14 mouse cellular contexts compared by ENCODE assay signal in the genomic region with DNA sequence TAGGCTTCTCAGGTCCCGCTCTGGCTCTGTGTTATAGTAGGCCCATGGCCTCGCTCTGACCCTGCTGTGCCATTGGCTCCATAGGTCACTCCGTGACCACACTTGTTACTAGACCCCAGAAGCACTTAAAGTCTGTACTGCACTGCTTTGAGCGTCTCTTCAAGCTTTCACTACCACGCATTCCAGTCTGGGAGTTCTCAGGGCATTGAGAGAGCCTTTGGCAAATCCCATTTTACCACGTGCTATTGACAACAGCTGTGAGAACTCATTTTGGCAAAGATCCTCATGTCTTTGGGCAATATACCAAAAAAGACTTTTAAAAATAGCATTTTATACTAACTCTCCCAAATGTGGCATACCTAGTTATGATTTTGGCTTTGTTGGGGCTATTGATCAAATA.
A peak's percentile ranks its signal among the peaks of the same experiment; 100 is the strongest.
DNase-seq lines count a peak whose midpoint lies in the region; ATAC-seq lines count a peak whose summit lies in the region.
"Had no signal": no experiment of that assay in that cellular context is flagged by ENCODE, and none has a peak within 500 bp of the region (broad histone marks: within the 10 kb centered on the region; RNA-seq: fewer than 3 reads in every experiment).

No protein-coding gene starts in this region.

- no peaks in the 10 kb centered on the region for H3K9me3 ChIP-seq in embryonic facial prominence, embryonic 14.5 days (ENCODE audit: control insufficient read depth, low read length)
- no peaks in the 10 kb centered on the region for H3K9me3 ChIP-seq in stomach, embryonic 14.5 days (ENCODE audit: control insufficient read depth, low read depth, low read length)
- no peaks in the 10 kb centered on the region for H3K9me3 ChIP-seq in neural tube, embryonic 15.5 days (replicated peaks)
- H3K9me3 ChIP-seq in midbrain, embryonic 14.5 days (ENCODE audit: control insufficient read depth, low read length), result no peaks in the 10 kb centered on the region
- H3K9me3 ChIP-seq: liver, embryonic 12.5 days; midbrain, embryonic 13.5 days; neural tube, embryonic 13.5 days had no signal

- H3K27me3 ChIP-seq in embryonic facial prominence, embryonic 14.5 days (replicated peaks; ENCODE audit: control insufficient read depth, insufficient read depth, low read length), result no peaks in the 10 kb centered on the region
- H3K27me3 ChIP-seq in stomach, embryonic 14.5 days (ENCODE audit: control insufficient read depth, insufficient read depth, low read length), result no peaks in the 10 kb centered on the region
- H3K27me3 ChIP-seq in neural tube, embryonic 15.5 days (replicated peaks), result no peaks in the 10 kb centered on the region
- H3K27me3 ChIP-seq in midbrain, embryonic 14.5 days (ENCODE audit: control insufficient read depth, insufficient read depth, low read length), result no peaks in the 10 kb centered on the region
- H3K27me3 ChIP-seq: liver, embryonic 12.5 days; midbrain, embryonic 13.5 days; neural tube, embryonic 13.5 days had no signal

- H3K4me2 ChIP-seq in embryonic facial prominence, embryonic 14.5 days (ENCODE audit: low read depth, low read length), result no peak overlapping the region
- no peak overlapping the region for H3K4me2 ChIP-seq in stomach, embryonic 14.5 days (replicated peaks; ENCODE audit: low read depth, low read length)
- no peak overlapping the region for H3K4me2 ChIP-seq in neural tube, embryonic 15.5 days
- H3K4me2 ChIP-seq in midbrain, embryonic 14.5 days (ENCODE audit: low read length), result no peak overlapping the region
- H3K4me2 ChIP-seq: liver, embryonic 12.5 days; midbrain, embryonic 13.5 days; neural tube, embryonic 13.5 days had no signal

- no peak overlapping the region for H3K4me3 ChIP-seq in embryonic facial prominence, embryonic 14.5 days (ENCODE audit: low read depth, low read length)
- no peak overlapping the region for H3K4me3 ChIP-seq in stomach, embryonic 14.5 days (ENCODE audit: low read depth, low read length)
- H3K4me3 ChIP-seq in neural tube, embryonic 15.5 days (replicated peaks), result no peak overlapping the region
- H3K4me3 ChIP-seq in midbrain, embryonic 14.5 days (replicated peaks; ENCODE audit: low read depth, low read length), result no peak overlapping the region
- H3K4me3 ChIP-seq: liver, embryonic 12.5 days; midbrain, embryonic 13.5 days; neural tube, embryonic 13.5 days had no signal

- DNase-seq in frontal cortex, postnatal 36 days (ENCODE audit: low spot score in 2 of 2), result no peak
- peak; percentile 36 for DNase-seq in layer of hippocampus, adult 9-11 months
- DNase-seq in layer of hippocampus, postnatal 36 days, result no peak
- DNase-seq in embryonic facial prominence, embryonic 14.5 days (ENCODE audit: low spot score), result peak; percentile 69
- DNase-seq in midbrain, embryonic 14.5 days, result no peak
- DNase-seq: adrenal gland, adult 2 months; kidney, postnatal 4 days; right cerebral cortex, adult 18-20 months had no signal

- peak; percentile 59; the same call in 1 of the 2 replicates for ATAC-seq in frontal cortex, adult (ENCODE audit: low TSS enrichment)
- ATAC-seq in embryonic facial prominence, embryonic 14.5 days (ENCODE audit: low read depth), result no peak
- ATAC-seq in stomach, embryonic 14.5 days (ENCODE audit: insufficient number of reproducible peaks, insufficient read depth, low FRiP score, low read depth), result peak; percentile 29; the same call in 1 of the 2 replicates
- ATAC-seq in neural tube, embryonic 15.5 days (ENCODE audit: low FRiP score), result no peak
- ATAC-seq in midbrain, embryonic 14.5 days (ENCODE audit: low FRiP score, low TSS enrichment), result no peak
- ATAC-seq: liver, embryonic 12.5 days; midbrain, embryonic 13.5 days had no signal

- no peak overlapping the region for H3K9ac ChIP-seq in embryonic facial prominence, embryonic 14.5 days (ENCODE audit: low read depth, low read length)
- no peak overlapping the region for H3K9ac ChIP-seq in stomach, embryonic 14.5 days (replicated peaks; ENCODE audit: low read depth, low read length)
- no peak overlapping the region for H3K9ac ChIP-seq in neural tube, embryonic 15.5 days (replicated peaks)
- H3K9ac ChIP-seq in midbrain, embryonic 14.5 days (replicated peaks; ENCODE audit: low read length), result no peak overlapping the region
- H3K9ac ChIP-seq: liver, embryonic 12.5 days; midbrain, embryonic 13.5 days; neural tube, embryonic 13.5 days had no signal

- 0 out of 2 replicates have a peak, but pooled peaks cover 9% of the 10 kb centered on the region for H3K4me1 ChIP-seq in embryonic facial prominence, embryonic 14.5 days (ENCODE audit: control insufficient read depth, insufficient read depth, low read length)
- peaks cover 16% of the 10 kb centered on the region; the same call in 1 of the 2 replicates for H3K4me1 ChIP-seq in stomach, embryonic 14.5 days (ENCODE audit: control insufficient read depth, insufficient read depth, low read length)
- H3K4me1 ChIP-seq in neural tube, embryonic 15.5 days, result no peaks in the 10 kb centered on the region
- H3K4me1 ChIP-seq in midbrain, embryonic 14.5 days (ENCODE audit: control insufficient read depth, insufficient read depth, low read length), result no peaks in the 10 kb centered on the region
- H3K4me1 ChIP-seq: liver, embryonic 12.5 days; midbrain, embryonic 13.5 days; neural tube, embryonic 13.5 days had no signal

- WGBS in embryonic facial prominence, embryonic 14.5 days, result 69% methylated on average over 6 of the region's 6 CpGs
- WGBS in stomach, embryonic 14.5 days, result 49% methylated on average over 6 of the region's 6 CpGs
- WGBS in neural tube, embryonic 15.5 days, result 82% methylated on average over 6 of the region's 6 CpGs
- WGBS in midbrain, embryonic 14.5 days, result 91% methylated on average over 6 of the region's 6 CpGs

- H3K36me3 ChIP-seq in embryonic facial prominence, embryonic 14.5 days (ENCODE audit: control insufficient read depth, insufficient read depth, low read length), result no peaks in the 10 kb centered on the region
- H3K36me3 ChIP-seq in stomach, embryonic 14.5 days (ENCODE audit: control insufficient read depth, insufficient read depth, low read length), result no peaks in the 10 kb centered on the region
- H3K36me3 ChIP-seq in neural tube, embryonic 15.5 days, result no peaks in the 10 kb centered on the region
- no peaks in the 10 kb centered on the region for H3K36me3 ChIP-seq in midbrain, embryonic 14.5 days (ENCODE audit: control insufficient read depth, insufficient read depth, low read length)
- H3K36me3 ChIP-seq: liver, embryonic 12.5 days; midbrain, embryonic 13.5 days; neural tube, embryonic 13.5 days had no signal

- no peak overlapping the region for H3K27ac ChIP-seq in embryonic facial prominence, embryonic 14.5 days (replicated peaks; ENCODE audit: low read depth, low read length)
- peak overlapping the region; percentile 66 for H3K27ac ChIP-seq in stomach, embryonic 14.5 days (ENCODE audit: low read length)
- no peak overlapping the region for H3K27ac ChIP-seq in neural tube, embryonic 15.5 days (replicated peaks)
- no peak overlapping the region for H3K27ac ChIP-seq in midbrain, embryonic 14.5 days (replicated peaks; ENCODE audit: low read depth, low read length)
- H3K27ac ChIP-seq: liver, embryonic 12.5 days; midbrain, embryonic 13.5 days; neural tube, embryonic 13.5 days had no signal

Comparison
In these comparisons a context has a peak if more than half of its experiments do, and no peak if none do; other contexts are left out.
1. DNase-seq: peak in layer of hippocampus, adult 9-11 months (single experiment) and embryonic facial prominence, embryonic 14.5 days (single experiment); none in frontal cortex, postnatal 36 days (0 of 2), layer of hippocampus, postnatal 36 days (0 of 2) and midbrain, embryonic 14.5 days (single experiment).
2. ATAC-seq: peak in frontal cortex, adult (single experiment) and stomach, embryonic 14.5 days (single experiment); none in embryonic facial prominence, embryonic 14.5 days (single experiment), neural tube, embryonic 15.5 days (single experiment) and midbrain, embryonic 14.5 days (single experiment).